Mouse (Mus musculus): Measurements from ENCODE around the gene Cpeb3.
"Not testable (repeated sequence)": the region's sequence is repeated elsewhere in the genome, so short reads cannot be mapped to it uniquely, and the experiment has no call there.

GRCm38 (mm10) chr19:37135459-37135858 is 72.9 kb downstream of the Cpeb3 start:
- not testable (repeated sequence) for TF ChIP-seq POLR2A (IDR thresholded peaks at IDR 0.05; ENCODE audit: low read depth, low read length); CTCF (IDR thresholded peaks at IDR 0.05; ENCODE audit: extremely low read depth, insufficient read depth, insufficient read length, insufficient replicate concordance)

Measured in spleen, adult 2 months (tissue).